Mouse (Mus musculus): ENCODE results near the gene Il12a.

The Il12a gene

DNA sequence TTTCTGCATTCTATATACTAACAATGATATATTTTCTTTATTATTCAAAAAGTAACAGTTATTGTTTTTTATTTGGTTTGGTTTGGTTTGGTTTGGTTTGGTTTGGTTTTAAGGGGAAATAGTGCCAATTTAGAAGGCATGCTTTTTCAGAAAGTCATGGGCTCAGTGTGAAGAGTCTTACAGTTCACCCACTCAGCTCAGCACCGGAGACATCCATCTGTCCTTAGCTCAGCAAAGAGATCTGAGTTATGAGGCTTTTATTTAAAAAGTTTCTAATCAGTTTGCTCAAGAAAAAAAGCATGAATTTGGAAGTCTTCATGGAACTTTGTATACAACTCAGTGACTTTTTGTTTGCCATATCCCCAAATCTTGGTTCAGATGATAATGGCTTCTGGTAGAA lies 6.2 kb upstream of the Il12a start:
- in situ Hi-C loops (cut with MseI, MboI), result no loop called here

DNA sequence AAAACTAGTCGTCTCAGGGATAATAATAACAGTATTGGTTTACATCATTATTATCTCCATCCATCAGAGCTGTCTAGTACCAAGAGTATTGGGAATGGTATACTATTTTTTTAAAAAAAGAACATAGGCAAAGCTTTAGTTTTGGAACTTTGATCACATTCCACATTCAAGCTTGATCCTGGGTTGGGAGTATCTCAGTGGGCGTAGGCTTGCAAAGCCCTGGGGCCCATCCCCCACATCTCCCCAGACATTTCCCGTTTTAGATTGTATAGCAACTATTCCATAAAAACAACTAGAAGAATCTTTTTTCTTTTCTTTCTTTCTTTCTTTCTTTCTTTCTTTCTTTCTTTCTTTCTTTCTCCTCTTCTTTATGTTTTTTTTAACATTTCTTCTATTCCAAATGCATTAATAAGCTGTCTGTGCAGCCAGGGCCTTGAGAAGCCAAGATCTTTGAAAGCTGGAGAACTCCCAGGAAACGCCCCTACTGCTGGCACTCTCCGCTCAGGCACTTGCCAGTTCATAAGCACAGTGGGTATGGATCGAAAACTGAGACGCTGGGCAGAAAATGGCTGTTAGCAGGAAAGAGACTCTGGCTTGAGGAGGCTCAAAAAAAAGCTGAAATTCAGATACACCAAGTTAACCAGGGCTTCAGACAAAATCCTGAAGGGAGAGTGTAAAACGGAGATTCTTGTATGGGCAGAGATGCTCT lies 3.4 kb upstream of the Il12a start:
- in situ Hi-C loops (cut with MseI, MboI), result no loop called here

DNA sequence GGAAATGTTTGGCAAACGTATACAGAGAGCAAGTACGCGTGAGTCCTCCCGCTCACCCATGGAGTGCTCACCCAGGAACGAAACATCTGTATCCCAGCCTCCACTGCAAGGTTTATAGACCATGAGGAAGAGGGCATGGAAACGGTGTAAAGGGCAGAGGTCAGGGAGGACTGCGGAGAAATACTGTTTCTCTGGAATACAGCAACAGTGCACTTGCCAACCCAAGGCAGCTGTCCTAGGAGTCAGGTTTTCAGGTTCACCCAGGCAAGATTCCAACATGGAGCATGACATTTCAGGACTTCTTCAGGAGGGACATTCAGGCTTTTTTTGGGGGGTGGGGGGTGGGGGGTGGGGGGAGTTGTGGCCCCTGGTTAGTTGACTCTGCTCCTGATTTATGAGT lies 1.1 kb upstream of the Il12a start:
- in situ Hi-C loops (cut with MseI, MboI), result no loop called here

DNA sequence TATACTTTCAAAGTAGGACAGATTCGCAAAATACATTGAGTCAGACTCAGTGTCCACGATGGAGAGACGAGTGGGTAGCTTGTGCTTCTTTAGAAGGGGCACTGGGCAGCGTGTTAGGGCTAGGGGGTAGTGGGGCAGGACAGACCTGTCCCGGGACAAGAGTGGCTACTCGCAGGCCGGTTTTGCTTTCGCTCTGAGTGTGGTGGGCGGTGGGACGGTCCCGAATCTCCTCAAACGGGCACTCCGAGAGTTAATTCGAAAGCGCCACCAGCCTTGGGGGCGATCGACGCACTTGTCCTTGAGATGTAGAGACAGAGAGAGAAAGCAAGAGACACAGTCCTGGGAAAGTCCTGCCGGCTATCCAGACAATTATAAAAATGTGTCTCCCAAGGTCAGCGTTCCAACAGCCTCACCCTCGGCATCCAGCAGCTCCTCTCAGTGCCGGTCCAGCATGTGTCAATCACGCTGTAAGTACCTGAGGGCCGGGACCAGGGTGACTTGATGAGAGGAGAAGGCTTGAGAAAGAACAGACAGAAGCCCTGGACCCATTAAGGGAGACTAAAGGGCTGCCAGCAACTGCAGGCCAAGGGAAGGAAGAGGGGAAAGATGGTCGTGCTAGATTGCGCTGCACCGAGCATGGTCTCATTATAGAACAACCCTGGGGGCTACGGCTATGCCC lies 795 bp downstream of the Il12a start:
- in situ Hi-C loops (cut with MseI, MboI), result no loop called here

DNA sequence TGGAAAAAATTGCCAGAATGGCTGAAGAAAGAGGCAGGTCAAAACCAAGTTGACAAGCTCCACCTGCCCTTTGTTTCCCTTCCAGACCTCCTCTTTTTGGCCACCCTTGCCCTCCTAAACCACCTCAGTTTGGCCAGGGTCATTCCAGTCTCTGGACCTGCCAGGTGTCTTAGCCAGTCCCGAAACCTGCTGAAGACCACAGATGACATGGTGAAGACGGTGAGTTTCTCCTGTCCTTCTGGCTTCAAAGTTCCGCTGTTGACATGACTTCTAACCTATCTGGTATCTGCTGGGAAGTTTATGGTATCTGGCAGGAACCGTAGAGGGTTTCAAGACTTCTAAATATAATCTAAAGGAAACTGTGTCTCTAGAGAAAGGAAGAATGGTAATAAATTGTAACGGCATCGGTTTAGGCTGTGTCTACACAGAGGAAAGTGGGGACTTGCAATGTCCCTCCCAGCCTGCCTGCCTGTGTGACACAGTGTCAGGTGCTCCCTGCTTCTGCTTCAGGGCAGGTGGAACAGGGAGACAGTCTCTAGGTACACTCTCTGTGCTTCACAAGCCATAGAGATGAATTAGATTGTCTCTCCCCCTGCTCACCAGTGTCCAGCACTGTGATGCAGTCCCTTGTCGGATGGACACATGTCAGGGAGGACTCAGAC lies 1.6 kb downstream of the Il12a start:
- in situ Hi-C loops (cut with MseI, MboI), result no loop called here

DNA sequence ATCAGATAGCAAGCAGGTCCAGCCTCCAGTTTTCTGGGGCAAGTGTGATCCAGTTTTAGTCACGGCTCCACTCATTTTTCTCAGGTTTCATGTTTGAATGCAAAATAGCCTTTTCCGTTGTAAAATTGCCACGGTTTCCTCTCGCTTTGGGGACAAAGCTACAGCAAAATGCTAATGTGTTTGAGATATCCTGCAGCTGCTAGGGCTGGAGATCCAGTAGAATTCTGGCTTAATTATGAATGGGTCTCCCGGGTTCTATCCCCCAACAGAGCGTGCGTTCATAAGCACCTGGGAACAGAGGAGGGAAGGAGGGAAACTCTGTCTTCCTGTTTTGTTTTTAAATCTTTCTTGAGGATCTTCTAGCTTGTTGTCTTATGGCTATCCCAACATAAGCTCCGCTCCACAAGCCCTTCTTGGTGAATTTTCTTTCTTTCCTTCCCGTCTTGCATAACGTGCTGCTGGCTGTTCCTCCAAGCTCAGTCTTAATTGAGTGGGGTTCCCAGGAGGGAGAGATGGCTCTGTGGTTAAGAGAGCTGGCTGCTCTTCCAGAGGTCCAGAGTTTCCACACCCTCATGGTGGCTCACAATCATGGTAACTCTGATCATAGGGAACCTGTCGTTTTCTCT lies 2.3 kb downstream of the Il12a start:
- in situ Hi-C loops (cut with MseI, MboI), result no loop called here

DNA sequence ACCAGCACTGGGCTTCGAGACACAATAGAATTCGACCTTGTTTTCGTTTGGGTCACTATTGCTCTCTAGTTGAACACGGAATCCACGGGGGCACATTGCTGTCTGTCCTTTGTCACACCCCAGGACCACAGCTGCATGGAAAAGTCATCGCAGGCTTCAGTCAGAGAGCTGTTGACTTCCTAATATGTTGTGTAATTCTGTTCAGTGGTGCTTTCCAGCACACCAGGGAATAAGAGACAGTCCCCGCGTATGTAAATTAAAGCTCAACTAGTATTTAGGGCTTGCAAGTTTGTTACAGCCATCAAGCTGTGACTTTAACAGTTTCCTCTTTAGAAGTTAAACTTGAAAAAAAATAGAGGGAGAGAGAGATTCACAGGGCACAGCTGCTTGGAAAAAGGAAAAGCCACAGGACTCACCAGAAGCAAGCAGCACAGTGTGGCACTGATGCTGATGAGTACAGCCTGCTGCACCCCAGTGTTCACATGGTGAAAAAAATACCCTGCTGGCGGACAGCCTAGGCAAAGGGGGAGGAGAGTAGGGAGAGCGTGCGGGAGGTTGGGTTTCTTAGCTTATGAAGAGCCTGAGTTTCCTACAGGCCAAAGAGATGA lies 3.1 kb downstream of the Il12a start:
- in situ Hi-C loops (cut with MseI, MboI), result no loop called here

DNA sequence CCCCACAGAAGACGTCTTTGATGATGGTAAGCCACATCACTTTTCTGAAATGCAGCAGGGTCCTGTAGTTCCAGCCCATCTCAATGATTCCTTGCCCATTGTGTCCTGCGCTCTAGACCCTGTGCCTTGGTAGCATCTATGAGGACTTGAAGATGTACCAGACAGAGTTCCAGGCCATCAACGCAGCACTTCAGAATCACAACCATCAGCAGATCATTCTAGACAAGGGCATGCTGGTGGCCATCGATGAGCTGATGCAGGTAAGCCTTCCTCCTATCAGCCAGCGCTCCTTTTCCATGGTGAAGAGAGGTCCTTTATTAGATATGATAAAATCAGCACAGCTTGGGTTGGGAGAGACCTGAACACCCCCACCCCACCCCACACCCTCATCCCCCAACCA lies 4.9 kb downstream of the Il12a start:
- in situ Hi-C loops (cut with MseI, MboI), result no loop called here

DNA sequence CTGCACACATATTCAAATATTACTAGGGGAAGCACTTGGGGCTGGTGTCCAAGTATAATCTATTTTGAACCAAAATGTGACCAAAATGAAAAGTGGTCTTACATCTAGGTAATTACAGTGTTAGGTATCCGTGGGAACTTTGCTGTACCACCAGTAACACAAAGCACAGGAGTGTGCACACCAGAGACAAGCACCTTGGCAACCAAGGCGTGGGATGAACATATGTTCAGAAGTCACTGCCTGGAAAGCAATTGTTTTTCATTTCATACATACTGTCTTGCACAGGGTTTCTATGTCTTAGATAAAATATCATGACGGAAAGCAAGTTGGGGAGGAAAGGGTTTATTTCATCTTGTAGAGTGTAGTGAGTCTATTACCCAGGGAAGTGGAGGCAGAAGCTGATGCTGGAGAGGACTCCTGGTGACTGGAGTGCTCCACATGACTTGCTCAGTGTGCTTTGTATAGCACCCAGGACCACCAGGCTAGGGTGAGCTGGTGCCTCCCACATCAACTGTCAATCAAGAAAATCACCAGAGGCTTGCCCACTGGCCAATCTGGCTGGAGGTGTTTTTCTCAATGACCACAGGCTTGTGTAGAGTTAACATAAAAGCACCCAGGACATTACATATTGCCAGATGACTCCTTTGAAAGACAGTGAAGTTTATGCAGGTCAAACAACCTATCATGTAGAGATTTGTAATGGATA lies 6.2 kb downstream of the Il12a start:
- in situ Hi-C loops (cut with MseI, MboI), result no loop called here

DNA sequence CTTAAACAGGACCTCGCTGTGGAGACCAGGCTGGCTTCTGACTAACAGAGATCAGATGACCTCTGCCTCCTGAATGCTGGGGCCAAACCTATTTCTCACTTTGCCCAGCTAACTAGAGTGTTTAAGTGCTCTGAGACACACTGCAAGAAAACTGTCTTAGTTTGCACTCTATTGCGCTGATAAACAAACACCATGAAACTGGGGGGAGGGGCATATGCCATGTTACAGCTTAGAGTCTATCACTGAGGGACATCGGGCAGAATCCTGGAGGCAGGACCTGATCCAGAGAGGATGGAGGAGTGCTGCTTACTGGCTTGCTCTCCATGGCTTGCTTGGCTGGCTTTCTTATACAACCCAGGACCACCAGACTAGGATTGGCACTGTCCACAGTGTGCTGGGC lies 8.2 kb downstream of the Il12a start:
- in situ Hi-C loops (cut with MseI, MboI), result no loop called here

DNA sequence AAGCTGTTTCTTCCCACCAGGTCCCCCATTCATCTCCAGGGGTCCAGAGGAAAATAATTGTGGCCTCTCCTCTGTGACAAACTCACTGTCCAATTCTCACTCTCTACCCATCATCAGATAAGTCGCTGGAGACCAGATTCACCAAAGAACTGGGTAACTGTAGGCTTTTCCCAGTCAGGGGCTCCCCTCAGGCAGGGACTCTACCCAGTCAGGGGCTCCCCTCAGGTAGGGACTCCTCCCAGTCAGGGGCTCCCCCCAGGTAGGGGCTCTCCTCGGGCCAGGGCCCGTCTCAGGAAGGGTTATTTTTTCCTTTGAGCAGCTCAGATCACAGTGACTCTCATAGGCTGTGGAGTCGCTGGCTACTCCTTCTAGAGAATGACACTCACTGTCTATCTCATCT lies 9.6 kb downstream of the Il12a start:
- in situ Hi-C loops (cut with MseI, MboI), result no loop called here

DNA sequence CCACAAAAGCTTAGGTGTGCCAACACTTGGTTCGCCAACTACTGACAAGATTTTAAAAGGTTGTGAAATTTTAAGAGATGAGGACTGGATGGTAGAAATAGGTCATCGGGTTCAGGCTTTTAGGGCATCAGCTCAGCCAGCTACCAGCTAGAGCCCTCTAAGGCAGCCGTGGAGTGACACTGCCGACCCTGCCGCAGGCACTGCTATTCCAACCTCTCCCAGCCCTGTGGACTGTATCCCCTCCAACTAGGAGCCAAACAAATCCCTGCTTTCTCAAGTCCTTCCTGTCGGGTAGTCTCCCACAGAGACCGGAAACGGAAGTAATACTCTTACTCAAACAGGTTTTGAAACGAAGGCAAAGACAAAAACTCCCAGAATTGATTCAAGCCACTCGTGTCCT lies 15.9 kb downstream of the Il12a start:
- in situ Hi-C loops (cut with MseI, MboI), result no loop called here

DNA sequence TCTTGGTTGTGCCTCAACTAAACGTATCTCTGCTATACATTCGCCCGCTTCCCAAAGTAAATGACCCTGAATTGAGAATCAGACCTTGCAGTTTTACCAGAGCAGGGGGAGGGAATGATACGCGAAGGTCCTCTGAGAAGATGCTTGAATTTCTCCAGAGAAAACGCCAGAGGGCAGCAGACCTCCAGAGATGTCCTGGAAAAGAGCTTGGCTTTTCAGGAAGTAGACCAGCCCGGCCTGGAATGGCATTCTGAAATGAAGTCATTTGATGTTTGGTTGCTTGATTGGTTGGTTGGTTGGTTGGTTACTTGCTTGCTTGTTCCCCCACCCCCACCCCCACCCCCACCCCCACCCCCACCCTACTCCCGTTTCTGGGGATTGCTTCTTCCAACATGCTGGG lies 17.8 kb downstream of the Il12a start:
- in situ Hi-C loops (cut with MseI, MboI), result no loop called here

DNA sequence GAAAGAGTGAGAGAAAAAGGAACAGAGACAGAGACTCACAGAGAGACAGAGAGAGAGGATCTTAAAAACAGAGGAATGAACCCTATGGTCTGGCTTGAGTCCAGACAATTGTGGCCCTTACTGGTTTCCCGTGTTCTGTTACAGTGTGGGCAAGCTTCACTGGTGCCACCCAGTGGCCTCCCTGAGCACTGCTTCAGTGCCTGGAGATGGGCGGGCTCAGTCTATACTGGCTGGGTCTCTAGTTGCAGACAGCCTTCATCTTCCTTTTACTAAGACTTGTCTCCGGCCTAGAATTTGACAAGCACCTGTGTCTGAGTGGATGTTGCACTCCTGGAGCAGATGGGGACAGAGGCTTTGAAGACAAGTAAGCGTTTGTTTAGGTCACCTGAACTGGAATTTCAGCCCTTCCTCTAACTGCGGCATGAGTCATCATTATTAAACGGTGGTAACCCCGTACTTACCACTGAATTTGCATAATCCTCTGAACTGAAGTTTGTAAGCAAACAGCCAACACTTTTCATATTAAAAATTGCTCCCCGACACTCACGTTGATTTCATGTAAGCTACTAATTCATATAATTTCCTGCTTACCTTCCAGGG lies 18.9 kb downstream of the Il12a start:
- in situ Hi-C loops (cut with MseI, MboI), result no loop called here

DNA sequence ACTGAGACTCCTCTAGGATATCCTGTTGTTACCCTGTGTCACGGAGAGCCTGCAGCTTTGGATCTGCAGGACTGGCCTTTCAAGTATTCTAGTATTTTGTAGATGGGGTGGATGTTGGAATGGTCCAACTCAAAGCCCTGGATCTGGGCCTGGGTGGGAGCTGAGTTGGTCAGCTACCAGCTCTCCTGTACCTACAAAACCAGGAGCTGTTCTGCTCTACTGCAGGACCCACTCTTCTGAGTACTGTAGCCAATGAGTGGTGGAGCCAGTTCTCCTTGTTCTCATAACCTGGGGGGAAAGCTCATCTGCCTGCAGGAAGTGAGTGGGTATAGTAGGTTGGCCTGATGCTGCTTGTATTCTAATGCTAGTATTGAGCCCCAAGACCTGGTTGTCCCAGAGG lies 20.0 kb downstream of the Il12a start:
- in situ Hi-C loops (cut with MseI, MboI), result loop anchor here in 1 of 2 experiments (10.0 kb wide), 1 partner anchor 106 kb away; no protein-coding TSS in a partner anchor

DNA sequence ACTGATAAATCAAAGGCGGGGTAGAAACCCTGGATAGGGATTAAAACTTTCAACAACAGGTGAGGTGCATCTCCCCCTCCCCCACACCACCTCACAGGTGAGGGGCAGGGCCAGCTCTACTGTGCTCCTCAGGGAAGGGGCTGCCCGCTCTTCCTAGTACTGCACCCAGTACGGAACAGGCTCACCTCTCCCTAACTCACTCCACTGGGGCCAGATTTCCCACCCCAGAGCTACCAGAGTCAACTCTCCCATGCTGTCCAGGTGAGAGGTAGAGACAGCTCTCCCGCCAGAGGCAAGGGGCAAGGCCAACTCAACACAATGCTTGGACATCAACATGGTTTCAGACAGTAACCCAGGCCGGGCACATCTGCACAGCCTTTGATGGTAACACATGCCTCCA lies 21.1 kb downstream of the Il12a start:
- in situ Hi-C loops (cut with MseI, MboI), result loop anchor here in 1 of 2 experiments (10.0 kb wide), 1 partner anchor 107 kb away; no protein-coding TSS in a partner anchor

DNA sequence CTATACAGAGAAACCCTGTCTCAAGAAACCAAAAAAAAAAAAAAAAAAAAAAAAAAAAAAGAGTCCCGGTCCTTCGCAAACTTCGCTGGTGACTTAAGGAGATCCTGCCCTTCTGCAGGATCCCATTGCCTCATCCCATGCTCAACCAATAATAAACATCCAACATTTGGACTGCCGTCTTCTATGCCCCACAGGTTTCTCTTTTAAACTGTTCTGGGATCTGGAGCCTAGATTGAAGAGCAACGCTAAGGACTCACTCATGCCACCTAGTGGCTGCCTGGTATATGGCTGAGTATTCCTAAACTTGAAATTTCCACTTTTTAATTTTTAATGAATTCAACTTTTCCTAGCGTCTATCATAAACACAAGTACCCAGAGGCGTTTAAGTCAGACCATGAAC lies 23.1 kb downstream of the Il12a start:
- in situ Hi-C loops (cut with MseI, MboI), result loop anchor here in 1 of 2 experiments (10.0 kb wide), 1 partner anchor 109 kb away; no protein-coding TSS in a partner anchor

DNA sequence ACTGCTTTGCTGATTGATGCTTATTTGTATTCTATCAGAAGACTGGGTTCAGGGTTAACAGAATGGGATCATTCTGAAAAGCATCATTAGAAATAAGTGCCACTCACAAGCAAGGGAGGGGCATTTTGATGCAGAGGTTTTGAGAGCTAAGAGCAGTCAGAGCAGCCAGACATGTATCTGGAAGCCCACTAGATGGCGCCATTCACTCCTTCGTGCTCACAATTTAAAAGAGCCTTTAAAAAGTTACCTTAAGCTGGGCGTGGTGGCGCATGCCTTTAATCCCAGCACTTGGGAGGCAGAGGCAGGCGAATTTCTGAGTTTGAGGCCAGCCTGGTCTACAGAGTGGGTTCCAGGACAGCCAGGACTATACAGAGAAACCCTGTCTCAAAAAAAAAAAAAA lies 26.9 kb downstream of the Il12a start:
- in situ Hi-C loops (cut with MseI, MboI), result loop anchor here in 1 of 2 experiments (10.0 kb wide), 1 partner anchor 113 kb away; no protein-coding TSS in a partner anchor

DNA sequence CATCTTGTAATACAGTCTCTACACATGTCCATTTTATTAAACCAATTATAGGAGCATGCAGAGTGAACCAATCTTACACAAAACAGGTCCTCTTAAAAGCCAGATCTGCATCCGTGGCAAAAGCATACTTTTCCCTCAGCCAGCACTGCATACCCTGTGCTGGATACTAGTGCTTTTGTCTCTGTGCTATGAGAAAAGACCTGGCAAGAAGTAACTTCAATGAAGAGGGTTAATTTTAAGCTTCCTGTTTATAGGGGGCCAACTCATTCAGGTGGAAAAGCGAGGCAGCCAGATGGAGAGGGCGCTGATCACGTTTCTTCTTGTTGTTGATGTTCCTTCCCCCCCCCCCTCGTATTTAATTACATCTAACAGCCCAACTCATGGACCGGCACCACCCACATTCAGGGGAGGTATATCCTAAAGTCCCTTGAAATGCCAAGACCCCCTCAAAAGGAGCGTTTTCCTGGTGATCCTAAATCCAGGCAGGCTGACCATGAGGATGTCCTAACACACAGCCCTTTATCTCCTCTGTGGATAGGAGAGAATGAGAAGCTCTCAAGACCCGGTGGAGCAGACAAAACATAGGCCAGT lies 28.9 kb downstream of the Il12a start:
- in situ Hi-C loops (cut with MseI, MboI), result loop anchor here in 1 of 2 experiments (10.0 kb wide), 1 partner anchor 115 kb away; no protein-coding TSS in a partner anchor

DNA sequence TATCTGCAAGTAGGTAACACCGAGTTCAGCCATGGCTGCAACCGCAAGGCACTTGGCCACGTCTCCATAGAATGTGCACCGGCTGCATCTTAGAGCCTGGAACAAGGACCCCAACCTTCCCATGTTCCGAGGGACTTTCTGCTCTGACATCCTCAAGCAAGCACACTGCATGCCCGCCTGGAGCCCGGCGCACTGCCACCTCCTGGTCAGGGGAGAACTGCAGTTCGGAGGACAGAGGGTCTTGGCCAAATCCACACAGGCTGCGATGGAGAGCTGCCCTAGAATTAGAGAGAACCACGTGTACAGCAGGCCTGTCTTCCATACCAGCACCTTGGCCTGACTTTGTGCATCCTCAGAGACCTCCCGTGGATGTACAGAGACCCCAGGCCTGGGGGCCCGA lies 29.8 kb downstream of the Il12a start:
- in situ Hi-C loops (cut with MseI, MboI), result no loop called here
